Mouse (Mus musculus): ENCODE measurements at regions not wholly inside any gene's neighbourhood (a gene's known extent, or its start where the extent isn't known, plus 50 kb on each side); places are given as distances from the start of the nearest gene placed in this dataset.

DNA sequence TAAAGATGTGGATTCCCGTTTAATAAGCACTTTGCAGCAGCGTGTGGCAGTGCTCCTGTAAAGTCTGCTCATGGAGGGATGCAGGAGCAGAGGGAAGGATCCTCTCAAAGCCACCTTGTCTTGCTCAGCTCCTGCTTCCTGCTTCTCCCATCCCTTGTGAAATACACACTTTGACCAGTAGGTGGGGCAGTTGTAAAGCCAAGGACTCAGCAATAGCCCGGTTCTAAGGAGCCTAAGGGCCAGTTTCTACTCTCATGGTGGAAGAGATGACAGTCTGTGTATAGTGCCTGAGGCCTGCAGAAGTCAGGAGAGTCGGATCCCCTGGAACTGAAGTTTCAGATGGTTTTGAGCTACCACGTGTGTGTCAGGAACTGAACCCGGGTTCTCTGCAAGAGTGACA lies 272.0 kb downstream of the Drd1 start:
- TF ChIP-seq RAD21 (IDR thresholded peaks at IDR 0.05; ENCODE audit: low read depth, low read length) (peak; percentile 7; the same call in 1 of the 2 replicates), EP300 (IDR thresholded peaks at IDR 0.05; ENCODE audit: low read depth in 1 of 2, low read length in 2 of 2) (no peak), USF1 (IDR thresholded peaks at IDR 0.05; ENCODE audit: low read depth, low read length) (no peak), TCF12 (IDR thresholded peaks at IDR 0.05; ENCODE audit: low read depth, low read length) (no peak), POLR2A (IDR thresholded peaks at IDR 0.05; ENCODE audit: control insufficient read depth in 1 of 2, insufficient read depth in 1 of 2, low read depth in 1 of 2, low read length in 2 of 2, poor library complexity in 1 of 2) (no peak), E2F4 (IDR thresholded peaks at IDR 0.05; ENCODE audit: borderline replicate concordance, low read depth, low read length) (no peak), KAT2A (conservative IDR thresholded peaks at IDR 0.05; ENCODE audit: low read depth, low read length) (no peak), TBP (IDR thresholded peaks at IDR 0.05; ENCODE audit: low read depth, low read length) (no peak), ZNF384 (IDR thresholded peaks at IDR 0.05; ENCODE audit: low read depth, low read length) (no peak), MAZ (IDR thresholded peaks at IDR 0.05; ENCODE audit: low read depth, low read length) (no peak), CTCF (IDR thresholded peaks at IDR 0.05 in 2 of 3, conservative IDR thresholded peaks at IDR 0.05 in 1 of 3; ENCODE audit: control insufficient read depth in 1 of 3, insufficient read depth in 1 of 3, low read depth in 2 of 3, low read length in 3 of 3, poor library complexity in 1 of 3, severe bottlenecking in 1 of 3) (peak; percentile 28 to 38 (median 33); a peak in 4 of 6 replicates), POLR2AphosphoS2 (IDR thresholded peaks at IDR 0.05; ENCODE audit: low read length) (no peak), MEF2A (IDR thresholded peaks at IDR 0.05; ENCODE audit: extremely low read depth, insufficient replicate concordance, low read depth, low read length, poor library complexity, severe bottlenecking) (no peak)
